Mouse (Mus musculus): ENCODE data around the gene Gm31571. TPM values are rescaled to one million over a fixed set of nuclear protein-coding genes. Genes with fewer than 3 reads are reported as not detected.

Gene Gm31571
- not detected in 2 replicates for polyA plus RNA-seq (2012; rRNA removed)

GRCm38 (mm10) chrY:22051253-22051652, at the start of gene Gm31571:
Gene Gm31571, minus strand, starts transcription at chrY:22051353.

Measured in liver, embryonic 18 days (tissue).